Mouse (Mus musculus) small intestine, adult 2 months (tissue): ENCODE data around the gene Agbl5.

Experiments
- CTCF ChIP-seq: fragments of 200-500 bp; IDR thresholded peaks from 2 replicates; pipeline ENCODE4 v1.5.1; 2012; ENCODE audit warnings: low read depth, mild to moderate bottlenecking, control low read depth, inconsistent platforms, low read length, moderate library complexity, mixed read lengths; ENCODE audit not compliant: insufficient replicate concordance, insufficient read length; ENCODE audit errors: extremely low read depth
- POLR2A ChIP-seq: fragments of 200-500 bp; IDR thresholded peaks from 2 replicates; pipeline ENCODE4 v1.6.1; 2012; ENCODE audit warnings: low read depth, mild to moderate bottlenecking, control low read depth, inconsistent platforms, low read length, moderate library complexity

- no peak for TF ChIP-seq POLR2A
- no peak for TF ChIP-seq CTCF
Measured at GRCm38 (mm10) chr5:30841896-30842295, 46.6 kb upstream of the Agbl5 start.
